Comparison of ENCODE assay signal across 26 mouse cellular contexts in the genomic region with DNA sequence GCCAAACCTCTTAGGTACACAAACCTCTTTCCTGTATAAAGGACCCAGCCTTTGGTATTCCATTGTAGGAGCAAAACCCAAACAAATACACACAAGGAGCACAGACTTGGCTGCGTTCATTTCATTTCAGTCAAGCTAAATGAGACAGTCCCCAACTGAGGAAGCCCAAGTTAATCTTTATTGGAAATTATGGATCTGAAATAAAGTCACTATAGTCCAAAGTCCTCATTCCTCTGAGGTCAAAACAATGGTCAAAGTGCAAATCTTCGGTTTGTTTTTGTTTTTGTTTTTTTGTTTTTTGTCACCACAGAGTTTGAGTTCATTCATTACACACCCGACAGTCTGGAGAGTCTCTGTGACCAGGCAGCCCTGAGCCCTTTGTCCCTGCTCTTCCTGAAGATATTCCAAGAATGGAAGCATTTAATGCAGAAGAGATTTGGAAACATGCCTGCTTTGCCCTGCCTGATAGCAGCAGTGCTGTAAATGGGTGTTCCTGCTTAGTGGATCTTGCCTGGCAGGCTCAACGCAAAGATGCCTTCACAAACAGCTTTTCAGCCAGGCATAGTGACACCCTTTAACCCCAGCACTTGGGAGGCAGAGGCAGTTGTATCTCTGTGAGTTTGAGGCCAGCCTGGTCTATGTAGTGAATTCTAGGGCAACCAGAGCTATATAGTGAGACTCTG. TPM values are rescaled to one million over a fixed set of nuclear protein-coding genes. Genes with fewer than 3 reads are reported as not detected.
DNase-seq lines count a peak whose midpoint lies in the region; ATAC-seq lines count a peak whose summit lies in the region.
"Had no signal": no experiment of that assay in that cellular context is flagged by ENCODE, and none has a peak within 500 bp of the region (broad histone marks: within the 10 kb centered on the region; RNA-seq: fewer than 3 reads in every experiment).

No protein-coding gene starts in this region.

- H3K9ac ChIP-seq in heart, embryonic 16.5 days (ENCODE audit: low read length): no peak overlapping the region
- H3K9ac ChIP-seq: embryonic facial prominence, embryonic 12.5 days; forebrain, embryonic 13.5 days; hindbrain, embryonic 15.5 days; limb, embryonic 12.5 days; liver, embryonic 15.5 days; midbrain, embryonic 12.5 days; neural tube, embryonic 13.5 days had no signal

- H3K36me3 ChIP-seq in heart, embryonic 16.5 days (ENCODE audit: control insufficient read depth, insufficient read depth): no peaks in the 10 kb centered on the region
- H3K36me3 ChIP-seq in embryonic facial prominence, embryonic 10.5 days (replicated peaks): no peaks in the 10 kb centered on the region
- H3K36me3 ChIP-seq: embryonic facial prominence, embryonic 12.5 days; hindbrain, embryonic 15.5 days; limb, embryonic 12.5 days; liver, embryonic 15.5 days; midbrain, embryonic 12.5 days; neural tube, embryonic 13.5 days had no signal

- peak; percentile 19 for DNase-seq in heart, adult 8-10 months (ENCODE audit: low spot score)
- DNase-seq in heart, postnatal 14 days: no peak
- peak; percentile 44 to 49 for DNase-seq in kidney, adult 8-10 months
- DNase-seq in kidney, postnatal 4 days: no peak
- DNase-seq in kidney, postnatal 14 days: peak; percentile 27
- DNase-seq in testis, postnatal 14 days (ENCODE audit: low spot score): no peak
- DNase-seq in embryonic facial prominence, embryonic 10.5 days (ENCODE audit: low spot score): no peak
- DNase-seq: adrenal gland, postnatal 10 days; cerebellum, adult 9-11 months; gastrocnemius, postnatal 25 days; spleen, adult 18-20 months; thymus, adult 18-20 months had no signal

- no peak overlapping the region for H3K4me3 ChIP-seq in heart, embryonic 16.5 days (ENCODE audit: low read length)
- H3K4me3 ChIP-seq in embryonic facial prominence, embryonic 10.5 days: no peak overlapping the region
- H3K4me3 ChIP-seq: embryonic facial prominence, embryonic 12.5 days; erythroblast, embryonic 14.5 days; forebrain, embryonic 13.5 days; hindbrain, embryonic 15.5 days; limb, embryonic 12.5 days; liver, embryonic 15.5 days; midbrain, embryonic 12.5 days; neural tube, embryonic 13.5 days had no signal

- H3K4me1 ChIP-seq in heart, embryonic 16.5 days (ENCODE audit: control insufficient read depth, insufficient read depth, low read length): peaks cover 12% of the 10 kb centered on the region
- no peaks in the 10 kb centered on the region for H3K4me1 ChIP-seq in embryonic facial prominence, embryonic 10.5 days
- H3K4me1 ChIP-seq: embryonic facial prominence, embryonic 12.5 days; forebrain, embryonic 13.5 days; hindbrain, embryonic 15.5 days; limb, embryonic 12.5 days; midbrain, embryonic 12.5 days; neural tube, embryonic 13.5 days had no signal

- no peaks in the 10 kb centered on the region for H3K27me3 ChIP-seq in heart, embryonic 16.5 days (ENCODE audit: control insufficient read depth, insufficient read depth, low read length)
- H3K27me3 ChIP-seq in embryonic facial prominence, embryonic 10.5 days (replicated peaks; ENCODE audit: low read depth, poor library complexity, severe bottlenecking): no peaks in the 10 kb centered on the region
- H3K27me3 ChIP-seq: embryonic facial prominence, embryonic 12.5 days; forebrain, embryonic 13.5 days; hindbrain, embryonic 15.5 days; limb, embryonic 12.5 days; liver, embryonic 15.5 days; midbrain, embryonic 12.5 days; neural tube, embryonic 13.5 days had no signal

- intact Hi-C loops in heart, postnatal 14 days (cut with DNase I): loop anchor here (5.0 to 10.0 kb wide), 2 partner anchors 46 to 119 kb away; a partner anchor contains a TSS

- no peaks in the 10 kb centered on the region for H3K9me3 ChIP-seq in heart, embryonic 16.5 days (replicated peaks; ENCODE audit: control insufficient read depth, low read length)
- H3K9me3 ChIP-seq in embryonic facial prominence, embryonic 10.5 days: no peaks in the 10 kb centered on the region
- H3K9me3 ChIP-seq: embryonic facial prominence, embryonic 12.5 days; forebrain, embryonic 13.5 days; hindbrain, embryonic 15.5 days; limb, embryonic 12.5 days; liver, embryonic 15.5 days; midbrain, embryonic 12.5 days; neural tube, embryonic 13.5 days had no signal

- H3K27ac ChIP-seq in heart, embryonic 16.5 days (ENCODE audit: low read length): peak overlapping the region; percentile 92
- no peak overlapping the region for H3K27ac ChIP-seq in embryonic facial prominence, embryonic 10.5 days (replicated peaks)
- H3K27ac ChIP-seq: embryonic facial prominence, embryonic 12.5 days; forebrain, embryonic 13.5 days; hindbrain, embryonic 15.5 days; limb, embryonic 12.5 days; liver, embryonic 15.5 days; midbrain, embryonic 12.5 days; neural tube, embryonic 13.5 days had no signal

- no peak overlapping the region for H3K4me2 ChIP-seq in heart, embryonic 16.5 days (ENCODE audit: low read depth, low read length)
- H3K4me2 ChIP-seq: embryonic facial prominence, embryonic 12.5 days; forebrain, embryonic 13.5 days; hindbrain, embryonic 15.5 days; limb, embryonic 12.5 days; liver, embryonic 15.5 days; midbrain, embryonic 12.5 days; neural tube, embryonic 13.5 days had no signal

- WGBS in heart, embryonic 16.5 days: 50% methylated on average over 4 of the region's 4 CpGs
- 78% methylated on average over 4 of the region's 4 CpGs for WGBS in embryonic facial prominence, embryonic 10.5 days

- no peak for ATAC-seq in heart, embryonic 16.5 days (replicated peaks; ENCODE audit: extremely low read depth, insufficient read depth, low FRiP score)
- ATAC-seq: forebrain, embryonic 13.5 days; intestine, postnatal 0 days; lung, postnatal 0 days had no signal

RNA-seq across cellular contexts. Expression of a gene that starts 47.9 kb away (rescaled TPM):
- 100 to 1,000 TPM in 3 of 4 experiments, 10 to 100 TPM in 1; 99.8 to 126 (median 104) TPM for total RNA-seq in heart, adult 8-10 months (2022)
- total RNA-seq in heart, postnatal 14 days (2021): 10 to 100 TPM; 82.5 to 90.9 TPM
- 12.3 and 14.4 TPM in 2 replicates for polyA plus RNA-seq in heart, embryonic 16.5 days (2015; fragmentation: Nextera tagmentation; extraction: Ambion mirVana)
- polyA plus RNA-seq in embryonic facial prominence, embryonic 10.5 days (2016; fragmentation: Nextera tagmentation; extraction: Ambion mirVana): 0.04 TPM in 1 of 2 replicates, not detected in the other
- total RNA-seq: megakaryocyte progenitor cell, adult 5-6 weeks had no signal
- polyA plus RNA-seq: erythroblast, embryonic 14.5 days; forebrain, embryonic 13.5 days had no signal

RNA-seq across cellular contexts. Expression of a gene that starts 56.4 kb away (rescaled TPM):
- total RNA-seq in heart, adult 8-10 months (2022): not detected
- total RNA-seq in heart, postnatal 14 days (2021): not detected
- not detected in 2 replicates for polyA plus RNA-seq in heart, embryonic 16.5 days (2015; fragmentation: Nextera tagmentation; extraction: Ambion mirVana)
- polyA plus RNA-seq in embryonic facial prominence, embryonic 10.5 days (2016; fragmentation: Nextera tagmentation; extraction: Ambion mirVana): 0.26 and 0.29 TPM in 2 replicates
- total RNA-seq: adrenal gland, postnatal 10 days; gastrocnemius, postnatal 25 days; heart, postnatal 10 days; megakaryocyte progenitor cell, adult 5-6 weeks had no signal
- polyA plus RNA-seq: C2C12; erythroblast, embryonic 14.5 days; intestine, postnatal 0 days; liver, embryonic 15.5 days; lung, postnatal 0 days had no signal

Comparison
In these comparisons a context has a peak if more than half of its experiments do, and no peak if none do; other contexts are left out.
1. DNase-seq: peak in heart, adult 8-10 months (single experiment), kidney, adult 8-10 months (2 of 2) and kidney, postnatal 14 days (single experiment); none in heart, postnatal 14 days (0 of 2), kidney, postnatal 4 days (0 of 2), testis, postnatal 14 days (single experiment) and embryonic facial prominence, embryonic 10.5 days (single experiment).